Mouse (Mus musculus) brown adipose tissue, adult 24 weeks (tissue): Measurements from ENCODE around the gene Vkorc1. TPM values are rescaled to one million over a fixed set of nuclear protein-coding genes. Genes with fewer than 3 reads are reported as not detected.

Experiments used
- H3K27ac ChIP-seq: fragments of 200-500 bp; replicated peaks from 2 replicates; pipeline ENCODE4 v1.5.1; 2012; ENCODE audit warnings: low read depth, mild to moderate bottlenecking, low read length
- H3K4me1 ChIP-seq: fragments of 200-500 bp; 2 replicates; pipeline ENCODE4 v1.6.1; 2012; ENCODE audit warnings: low read length, mixed read lengths; ENCODE audit not compliant: control insufficient read depth, insufficient read depth, insufficient read length
- H3K4me3 ChIP-seq: fragments of 200-500 bp; 2 replicates; pipeline ENCODE4 v1.5.1; 2012; ENCODE audit warnings: low read depth, mild to moderate bottlenecking, low read length, moderate library complexity; ENCODE audit not compliant: insufficient read depth
- polyA plus RNA-seq: library from polyadenylated mRNA; stranded (reverse); fragments of >200 nt; gene quantifications from 2 replicates; pipeline ENCODE4 v1.2.4, GENCODE M21; 2012; ENCODE audit not compliant: missing spikeins, insufficient read depth, insufficient read length

The Vkorc1 gene
- polyA plus RNA-seq, 1 experiment: 86.0 TPM

DNA sequence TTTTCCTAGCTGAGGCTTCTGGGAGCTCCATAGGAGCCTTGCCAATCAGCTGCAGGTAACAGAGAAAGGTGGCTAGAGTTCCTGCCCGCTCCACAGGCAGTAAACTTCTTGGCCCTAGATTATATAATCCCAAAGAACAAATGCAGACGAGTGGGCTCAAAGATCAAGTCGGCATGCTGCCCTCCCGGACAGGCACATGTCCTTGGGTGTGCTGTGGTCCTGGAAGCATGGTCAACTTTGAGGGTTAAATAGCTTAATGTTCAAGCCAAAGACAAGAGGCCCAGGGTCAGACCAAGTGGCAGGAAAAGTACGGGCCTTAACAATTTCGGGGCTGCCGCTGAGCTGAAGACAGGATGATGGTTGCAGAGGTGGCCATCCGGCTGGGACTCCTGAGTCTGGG is 30.6 kb upstream of the Vkorc1 start:
- Histone ChIP-seq H3K4me3 (no peak overlapping the region), H3K27ac (no peak overlapping the region), H3K4me1 (no peaks in the 10 kb centered on the region)

DNA sequence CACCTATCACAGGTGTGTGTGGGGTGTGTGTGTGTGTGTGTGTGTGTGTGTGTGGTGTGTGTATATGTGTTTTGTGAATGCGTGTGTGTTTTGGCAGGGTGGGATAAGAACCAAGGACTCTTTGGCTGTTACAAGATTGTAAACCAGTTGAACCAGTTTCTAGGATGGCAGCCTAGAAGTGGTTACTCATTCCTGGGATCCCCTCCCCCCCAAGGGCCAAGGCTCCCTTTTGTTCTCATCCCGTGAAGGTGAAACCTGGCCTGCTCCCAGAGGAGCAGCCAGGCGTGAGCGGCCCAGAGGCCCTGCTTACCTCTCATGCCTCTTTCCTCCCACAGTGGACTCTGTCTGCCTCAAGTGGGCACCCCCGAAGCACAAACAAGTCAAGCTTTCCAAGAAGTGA is 29.8 kb upstream of the Vkorc1 start:
- Histone ChIP-seq H3K4me3 (no peak overlapping the region), H3K27ac (no peak overlapping the region), H3K4me1 (no peaks in the 10 kb centered on the region)

DNA sequence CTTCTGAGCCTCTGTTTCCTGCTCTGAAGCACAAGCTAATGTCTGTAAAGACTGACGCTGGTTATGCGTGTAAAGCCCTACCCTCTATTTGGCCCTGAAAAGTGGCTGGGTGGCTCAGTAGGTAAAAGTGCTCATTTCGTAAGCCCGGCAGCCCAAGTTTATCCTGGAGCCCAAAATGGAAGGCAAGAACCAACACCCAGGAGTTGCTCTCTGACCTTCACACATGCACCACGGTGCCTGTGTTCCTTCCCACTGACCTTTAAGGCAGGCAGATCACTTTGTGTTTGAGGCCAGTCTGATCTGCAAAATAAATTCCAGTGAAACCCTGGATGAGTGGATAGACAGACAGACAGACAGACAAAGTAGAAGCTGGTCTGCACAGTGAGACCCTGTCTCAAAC is 28.3 kb upstream of the Vkorc1 start:
- no peak overlapping the region for H3K4me3 ChIP-seq
- no peaks in the 10 kb centered on the region for H3K4me1 ChIP-seq
- peak overlapping the region; percentile 19; the same call in 1 of the 2 replicates for H3K27ac ChIP-seq

DNA sequence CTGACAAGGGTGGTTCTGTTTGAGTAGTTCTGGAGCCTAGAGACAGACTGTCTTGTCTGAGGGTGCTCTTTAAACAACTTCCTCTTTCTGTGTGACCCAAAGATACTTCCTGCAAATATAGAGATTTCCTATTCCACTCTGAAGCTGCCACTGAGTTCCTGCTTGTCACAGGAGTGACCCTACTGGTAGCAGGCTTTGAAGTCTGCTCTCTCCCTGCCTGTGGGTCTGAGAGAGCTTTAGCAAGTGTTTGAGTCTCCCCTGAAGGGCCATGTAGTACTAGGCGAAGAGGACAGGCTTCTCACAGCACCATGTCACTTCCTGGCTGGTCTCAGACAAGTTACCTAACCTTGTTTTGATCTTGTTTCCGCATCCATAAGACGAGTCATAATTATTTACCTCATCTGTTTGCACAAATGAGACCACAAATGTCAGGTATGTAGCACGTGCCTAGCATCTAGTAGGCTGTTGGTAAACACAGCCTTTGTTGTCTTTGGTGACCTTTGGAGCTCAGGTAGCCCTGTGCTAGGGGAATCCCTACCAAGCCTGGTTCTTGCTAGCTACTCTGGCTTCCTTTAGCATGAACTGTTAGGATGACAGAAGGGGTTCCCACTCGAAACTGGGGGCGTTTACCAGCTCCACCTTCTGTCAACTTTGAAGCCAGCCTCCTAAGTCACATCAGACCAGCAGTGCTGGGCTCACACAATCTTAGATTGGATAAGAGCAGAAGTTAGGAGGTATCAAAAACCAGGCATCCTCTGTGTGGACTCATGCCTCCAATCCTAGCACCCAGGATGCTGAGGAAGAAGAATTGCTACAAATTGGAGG is 27.2 kb upstream of the Vkorc1 start:
- peak overlapping the region; percentile 59 for H3K27ac ChIP-seq
- H3K4me3 ChIP-seq: no peak overlapping the region
- no peaks in the 10 kb centered on the region for H3K4me1 ChIP-seq

DNA sequence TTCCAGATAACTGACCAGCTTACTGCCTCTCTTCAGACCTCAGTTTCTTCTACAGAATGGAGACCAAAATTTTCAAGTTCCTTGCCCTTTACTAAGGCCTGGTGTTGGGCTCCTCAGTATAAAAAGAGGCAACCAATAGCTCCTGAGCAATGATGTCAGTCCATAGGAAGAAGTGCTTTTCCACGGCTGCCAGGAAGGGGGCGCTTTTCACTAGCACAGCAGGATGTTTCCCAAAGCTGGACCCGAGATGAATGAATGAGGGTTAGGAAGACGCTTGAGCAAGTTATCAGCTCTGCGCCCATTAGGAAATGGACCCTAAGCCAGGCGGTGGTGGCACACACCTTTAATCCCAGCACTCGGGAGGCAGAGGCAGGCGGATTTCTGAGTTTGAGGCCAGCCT is 26.1 kb upstream of the Vkorc1 start:
- Histone ChIP-seq H3K4me1 (no peaks in the 10 kb centered on the region), H3K4me3 (no peak overlapping the region), H3K27ac (no peak overlapping the region)

DNA sequence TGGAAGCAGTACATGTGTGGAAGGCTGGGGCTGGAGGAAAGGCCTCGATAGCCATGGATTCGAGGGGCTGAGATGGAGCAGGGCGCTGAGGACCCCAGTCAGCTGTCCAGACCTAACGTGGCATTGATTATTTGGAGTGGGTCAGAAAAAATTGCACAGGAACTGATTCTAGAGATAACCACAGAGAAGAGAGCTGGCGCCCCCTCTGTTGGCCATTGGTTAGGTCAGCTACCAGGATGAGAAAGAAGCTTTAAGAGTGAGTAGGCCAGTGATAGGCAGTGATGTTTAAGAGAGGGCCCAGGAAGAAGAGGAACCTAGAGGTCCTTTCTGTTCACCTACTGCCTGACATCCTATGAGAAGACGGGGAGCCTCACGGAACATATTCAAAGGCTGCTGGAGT is 23.9 kb upstream of the Vkorc1 start:
- Histone ChIP-seq H3K4me3 (no peak overlapping the region), H3K4me1 (no peaks in the 10 kb centered on the region), H3K27ac (no peak overlapping the region)

DNA sequence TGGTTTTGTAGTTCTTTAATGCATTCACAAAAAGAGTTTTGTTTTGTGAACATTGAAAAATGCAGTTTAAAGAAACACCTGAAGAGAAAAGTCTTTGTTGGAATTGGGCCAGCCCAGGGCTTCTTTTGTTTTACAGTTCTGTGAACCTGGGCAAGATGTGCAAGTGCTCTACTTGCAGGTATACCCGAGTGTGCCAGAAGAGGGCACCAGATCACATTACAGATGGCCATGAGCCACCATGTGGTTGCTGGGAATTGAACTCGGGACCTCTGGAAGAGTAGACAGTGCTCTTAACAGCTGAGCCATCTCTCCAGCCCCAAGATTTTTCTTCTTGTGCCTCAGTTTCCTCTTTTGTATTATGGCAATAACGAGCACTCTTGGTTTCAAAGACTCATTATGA is 22.8 kb upstream of the Vkorc1 start:
- no peak overlapping the region for H3K4me3 ChIP-seq
- no peaks in the 10 kb centered on the region for H3K4me1 ChIP-seq
- no peak overlapping the region for H3K27ac ChIP-seq

DNA sequence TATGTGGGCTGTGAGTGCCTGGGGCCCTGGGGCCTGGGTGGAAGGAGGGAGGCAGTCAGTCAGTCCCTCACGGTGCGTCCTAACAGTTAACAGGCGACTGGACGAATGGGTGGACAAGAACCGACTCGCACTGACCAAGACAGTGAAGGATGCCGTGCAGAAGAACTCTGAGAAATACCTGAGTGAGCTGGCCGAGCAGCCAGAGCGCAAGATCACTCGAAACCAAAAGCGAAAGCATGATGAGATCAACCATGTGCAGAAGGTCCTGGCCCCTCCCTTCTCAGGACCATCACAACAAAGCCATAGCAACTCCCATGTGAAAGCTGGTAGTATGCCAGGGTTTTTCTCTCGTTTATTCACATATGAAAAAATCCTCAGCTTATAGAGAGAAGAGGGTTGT is 19.9 kb upstream of the Vkorc1 start:
- Histone ChIP-seq H3K4me1 (no peaks in the 10 kb centered on the region), H3K4me3 (no peak overlapping the region), H3K27ac (no peak overlapping the region)

DNA sequence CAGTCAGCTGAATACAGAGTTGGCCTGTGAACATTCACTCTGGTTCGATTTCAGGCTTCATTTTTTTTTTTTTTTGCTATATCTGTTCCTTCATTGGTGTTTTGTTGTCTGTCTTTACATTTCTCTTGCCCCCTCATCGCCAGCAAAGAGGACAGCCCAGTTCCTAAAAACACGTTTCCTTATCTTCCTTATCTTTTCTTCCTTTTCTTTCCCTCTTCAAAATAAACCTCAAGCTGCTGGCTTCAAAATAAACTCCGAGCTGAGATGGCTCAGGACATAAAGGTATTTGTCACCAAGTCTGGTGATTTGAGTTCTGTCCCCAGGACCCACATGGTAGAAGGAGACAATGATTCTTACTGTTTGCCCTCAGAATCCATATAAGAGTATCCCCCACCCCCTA is 17.5 kb upstream of the Vkorc1 start:
- Histone ChIP-seq H3K27ac (no peak overlapping the region), H3K4me3 (peak overlapping the region; percentile 81), H3K4me1 (peaks cover 5% of the 10 kb centered on the region)

DNA sequence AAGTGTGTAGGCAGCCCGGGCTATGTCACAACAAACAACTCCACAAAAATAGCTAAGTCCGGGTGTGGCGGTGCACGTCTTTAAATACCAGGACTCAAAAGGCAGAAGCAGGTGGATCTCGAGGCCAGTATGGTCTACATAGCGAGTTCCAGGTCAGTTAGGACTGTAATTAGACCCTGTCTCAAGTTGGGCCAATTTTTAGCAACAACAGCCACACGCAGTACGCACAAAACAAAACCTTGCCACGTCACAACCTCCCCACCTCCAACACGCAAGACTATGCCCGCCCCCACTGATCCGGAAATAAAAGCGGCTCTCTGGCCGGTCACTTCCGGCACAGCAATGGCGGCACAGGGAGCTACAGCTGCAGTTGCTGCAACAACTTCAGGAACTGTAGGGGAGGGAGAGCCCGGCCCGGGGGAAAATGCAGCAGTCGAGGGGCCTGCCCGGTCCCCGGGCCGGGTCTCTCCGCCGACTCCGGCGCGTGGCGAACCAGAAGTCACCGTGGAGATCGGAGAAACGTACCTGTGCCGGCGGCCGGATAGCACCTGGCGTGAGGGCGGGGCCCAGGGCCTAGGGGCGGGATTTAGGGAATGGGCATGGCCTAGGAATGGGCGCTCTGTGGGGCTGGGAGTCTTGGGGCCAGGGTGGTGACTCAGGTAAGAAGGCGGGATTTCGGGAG is 16.9 kb upstream of the Vkorc1 start, which contains the start of gene Kat8:
TSS of gene Kat8 (plus strand) at position 327 of the 682 bp plus-strand sequence.
- peak within 1 kb of the TSS; percentile 81 for H3K4me3 ChIP-seq
- peak within 1 kb of the TSS; percentile 88 for H3K27ac ChIP-seq
- peaks cover 6% of the 10 kb centered on the region for H3K4me1 ChIP-seq

DNA sequence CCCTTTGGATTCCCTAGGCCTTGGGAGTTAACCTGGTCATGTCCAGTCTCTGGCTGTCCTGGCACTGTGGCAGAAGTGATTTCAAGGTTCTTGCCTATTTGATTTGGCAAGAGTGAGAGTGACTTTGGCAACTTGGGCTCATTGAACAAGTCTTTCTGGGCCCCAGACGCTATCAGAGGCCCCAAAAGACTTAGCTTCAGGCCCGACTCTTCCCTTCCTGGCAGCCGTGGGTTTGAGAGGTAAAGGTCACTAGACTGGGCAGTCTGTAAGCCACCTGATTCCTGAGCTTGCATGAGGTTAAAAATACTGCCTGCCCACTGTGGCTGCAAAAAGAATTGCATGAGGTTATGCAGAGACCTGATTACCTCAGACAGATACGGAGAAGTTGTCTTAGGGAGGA is 13.2 kb upstream of the Vkorc1 start:
- Histone ChIP-seq H3K27ac (peak overlapping the region; percentile 87), H3K4me1 (peaks cover 6% of the 10 kb centered on the region), H3K4me3 (no peak overlapping the region)

DNA sequence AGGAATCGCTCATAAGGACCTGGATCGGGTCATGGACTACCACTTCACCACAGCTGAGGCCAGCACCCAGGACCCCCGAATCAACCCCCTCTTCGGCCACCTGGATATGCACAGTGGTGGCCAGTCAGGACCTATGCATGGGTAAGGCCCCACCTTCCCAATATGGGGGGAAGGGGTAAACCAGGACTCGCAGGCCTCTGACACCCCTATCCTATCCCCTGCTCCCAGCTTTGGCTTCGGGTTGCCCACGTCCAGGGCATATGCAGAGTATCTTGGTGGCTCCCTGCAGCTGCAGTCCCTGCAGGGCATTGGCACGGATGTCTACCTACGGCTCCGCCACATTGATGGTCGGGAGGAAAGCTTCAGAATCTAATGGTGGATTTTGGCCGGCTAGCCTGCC is 12.5 kb upstream of the Vkorc1 start:
- H3K27ac ChIP-seq: peak overlapping the region; percentile 87
- no peak overlapping the region for H3K4me3 ChIP-seq

DNA sequence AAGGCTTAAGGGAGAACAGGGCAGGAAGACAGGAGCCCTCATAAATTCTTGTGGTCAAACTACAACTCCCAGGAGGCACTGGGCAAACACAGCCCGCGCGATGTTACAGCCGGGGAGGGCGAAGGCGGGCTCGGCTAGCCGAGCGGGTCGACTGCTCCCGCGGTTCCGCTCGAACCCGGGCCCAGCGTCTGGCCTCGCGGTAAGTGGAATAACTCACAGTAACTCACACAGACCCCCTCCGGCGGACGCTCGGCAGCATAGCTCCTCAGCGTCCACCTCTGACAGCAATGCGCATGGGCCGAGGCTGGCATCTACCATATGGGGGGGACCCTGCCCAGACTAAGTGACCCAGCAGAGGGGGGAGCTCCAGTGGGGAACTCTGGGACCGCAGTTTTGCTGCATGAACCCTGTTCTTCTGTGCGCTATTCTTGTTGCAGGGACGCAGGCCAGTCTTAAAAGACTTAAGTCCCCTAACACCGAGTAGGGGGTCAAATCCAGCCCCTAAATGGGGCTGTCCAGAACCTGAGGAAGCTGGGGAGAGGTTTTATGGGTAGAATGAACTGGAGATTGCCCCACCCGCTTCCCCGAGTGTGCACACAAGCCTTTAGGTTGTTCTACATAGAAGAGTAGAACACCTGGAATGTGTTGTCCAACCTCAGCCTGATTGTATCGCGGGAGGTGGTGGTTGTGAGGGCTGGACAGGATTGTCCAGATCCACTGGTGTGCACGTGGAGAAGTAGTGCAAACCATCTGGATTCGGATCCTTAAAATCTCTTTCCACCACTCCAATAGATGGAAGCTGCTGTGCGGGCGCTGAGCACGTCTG is 8.8 kb upstream of the Vkorc1 start, which contains the start of gene Bckdk:
TSS of gene Bckdk (plus strand) at position 112 of the 826 bp plus-strand sequence.
- peak within 1 kb of the TSS; percentile 52 for H3K27ac ChIP-seq
- H3K4me3 ChIP-seq: peak within 1 kb of the TSS; percentile 76
- H3K4me1 ChIP-seq: peaks cover 6% of the 10 kb centered on the region

More for the DNA sequence above, 12.5 kb upstream of the Vkorc1 start:
- H3K4me1 ChIP-seq: peaks cover 6% of the 10 kb centered on the region

DNA sequence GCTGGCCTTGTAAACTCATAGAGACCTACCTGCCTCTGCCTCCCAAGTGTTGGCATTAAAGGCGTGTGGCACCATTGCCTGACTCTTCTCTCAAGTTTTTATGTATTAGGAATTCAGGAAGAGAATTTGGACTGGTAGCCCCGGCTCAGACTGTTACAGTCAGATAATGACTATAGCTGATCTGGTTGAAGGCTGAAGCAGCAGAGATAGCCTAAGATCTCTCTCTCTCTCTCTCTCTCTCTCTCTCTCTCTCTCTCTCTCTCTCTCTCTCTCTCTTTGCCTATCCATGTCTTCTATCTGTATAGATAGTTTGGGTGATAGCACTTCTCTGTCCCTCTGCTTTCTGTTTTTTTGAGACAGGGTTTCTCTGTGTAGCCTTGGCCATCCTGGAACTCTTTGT is 6.4 kb upstream of the Vkorc1 start:
- Histone ChIP-seq H3K4me3 (no peak overlapping the region), H3K4me1 (no peaks in the 10 kb centered on the region), H3K27ac (no peak overlapping the region)

DNA sequence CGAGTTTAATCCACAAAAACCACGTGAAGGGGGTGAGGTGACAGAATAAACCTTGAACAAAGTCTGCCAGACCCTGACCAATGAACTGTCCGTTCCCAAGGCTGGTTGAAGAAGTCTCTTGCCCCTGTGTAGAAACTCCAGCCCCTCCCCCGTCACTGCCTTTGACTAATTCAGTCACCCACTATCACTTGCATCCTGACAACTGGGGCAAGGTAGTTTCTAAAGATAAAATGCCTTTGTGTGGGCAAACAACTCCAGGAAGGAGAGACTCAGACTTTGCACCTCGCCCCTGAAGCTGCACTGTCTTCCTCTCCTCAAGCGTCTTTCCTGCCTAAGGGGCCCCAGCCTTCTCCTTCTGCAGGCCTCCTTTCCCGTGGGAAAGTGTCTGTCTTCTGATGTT is 4.6 kb upstream of the Vkorc1 start:
- no peak overlapping the region for H3K4me3 ChIP-seq
- no peaks in the 10 kb centered on the region for H3K4me1 ChIP-seq
- H3K27ac ChIP-seq: no peak overlapping the region
